Mouse (Mus musculus) c-Kit-positive CD71-negative TER-119-negative erythroid progenitor cells, embryonic 14.5 days (primary cell): ENCODE measurements at regions not wholly inside any gene's neighbourhood (a gene's known extent, or its start where the extent isn't known, plus 50 kb on each side); places are given as distances from the start of the nearest gene placed in this dataset.
"Not testable (repeated sequence)": the region's sequence is repeated elsewhere in the genome, so short reads cannot be mapped to it uniquely, and the experiment has no call there.

Source experiments
- DNase-seq: peaks from one replicate; pipeline ENCODE4 v3.0.0-alpha.2; 2013; ENCODE audit warnings: low read depth

GRCm38 (mm10) chr4:53263776-53264175 lies 104.1 kb upstream of the Abca1 start:
- DNase-seq: no peak

DNA sequence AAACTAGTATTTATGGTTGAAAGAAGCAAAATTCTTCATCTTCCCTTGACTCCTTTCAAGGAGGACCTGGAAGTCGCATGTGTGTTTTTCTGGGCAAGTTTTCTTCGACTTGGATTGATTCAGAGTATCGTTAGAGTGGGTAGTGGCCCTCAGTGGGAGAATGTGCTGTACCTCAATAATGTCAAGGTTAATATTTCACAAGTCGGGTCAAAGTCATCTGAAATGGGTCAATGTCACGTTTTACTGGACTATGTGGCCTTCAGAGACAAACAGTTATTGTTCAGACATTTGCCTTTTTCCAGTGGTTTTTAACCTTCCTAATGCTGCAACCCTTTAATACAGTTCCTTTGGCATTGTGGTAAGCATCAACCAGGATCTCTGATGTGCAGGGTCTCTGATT lies 102.8 kb upstream of the Abca1 start:
- DNase-seq: no peak

GRCm38 (mm10) chr4:53261556-53262140 lies 102.0 kb upstream of the Abca1 start:
- DNase-seq: no peak

- DNase-seq: no peak
These were observed 99.3 kb upstream of the Abca1 start for GRCm38 (mm10) chr4:53258975-53259374.

- no peak for DNase-seq
These were observed 97.3 kb upstream of the Abca1 start for GRCm38 (mm10) chr4:53256996-53257395.

GRCm38 (mm10) chr4:53254483-53254882 lies 94.8 kb upstream of the Abca1 start:
- no peak for DNase-seq

GRCm38 (mm10) chr4:53253680-53254079 lies 94.0 kb upstream of the Abca1 start:
- DNase-seq: no peak

- DNase-seq: no peak
These were observed 90.6 kb upstream of the Abca1 start for GRCm38 (mm10) chr4:53250325-53250724.

GRCm38 (mm10) chr4:53246083-53246747 lies 86.5 kb upstream of the Abca1 start:
- DNase-seq: no peak

GRCm38 (mm10) chr4:53245553-53245952 lies 85.9 kb upstream of the Abca1 start:
- DNase-seq: no peak

DNA sequence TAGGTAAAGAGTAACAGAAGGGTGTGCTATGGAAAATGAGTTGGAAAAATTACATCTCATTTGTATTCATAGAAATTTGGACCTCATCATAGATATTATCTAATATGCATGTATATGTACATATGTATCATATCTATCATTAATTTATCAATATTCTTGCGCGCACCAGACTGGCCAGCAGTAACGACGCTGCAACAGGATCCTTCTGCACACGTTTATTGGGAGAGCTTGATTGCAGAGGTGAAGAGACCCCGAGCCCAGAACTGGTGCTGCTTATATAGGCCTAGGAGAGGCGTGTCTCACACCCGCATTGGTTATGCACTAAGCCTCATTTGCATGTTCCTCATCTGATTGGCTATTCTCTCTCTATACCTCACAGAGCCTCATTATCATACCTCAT lies 83.8 kb upstream of the Abca1 start:
- DNase-seq: not testable (repeated sequence)

DNA sequence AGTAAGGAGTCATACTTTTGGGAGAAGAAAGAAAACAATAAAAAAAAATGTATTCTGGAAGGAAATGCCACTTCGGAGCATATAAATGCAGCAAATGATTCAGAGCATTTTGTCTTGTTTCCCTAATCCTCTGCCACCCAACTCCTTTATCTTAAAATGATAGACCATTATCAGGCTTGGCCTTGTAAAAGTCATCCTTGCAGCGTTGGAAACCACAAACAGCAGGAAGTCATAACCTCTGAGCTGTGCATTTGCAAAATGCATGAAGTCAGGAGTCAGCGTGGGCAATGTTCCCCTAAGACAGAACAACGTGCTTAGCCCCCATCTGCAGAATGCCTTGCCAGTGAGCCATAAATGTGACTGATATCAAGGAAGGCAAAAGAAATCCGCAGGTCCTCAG lies 80.2 kb upstream of the Abca1 start:
- no peak for DNase-seq

- DNase-seq: no peak
These were observed 78.9 kb upstream of the Abca1 start for GRCm38 (mm10) chr4:53238314-53239259.

DNA sequence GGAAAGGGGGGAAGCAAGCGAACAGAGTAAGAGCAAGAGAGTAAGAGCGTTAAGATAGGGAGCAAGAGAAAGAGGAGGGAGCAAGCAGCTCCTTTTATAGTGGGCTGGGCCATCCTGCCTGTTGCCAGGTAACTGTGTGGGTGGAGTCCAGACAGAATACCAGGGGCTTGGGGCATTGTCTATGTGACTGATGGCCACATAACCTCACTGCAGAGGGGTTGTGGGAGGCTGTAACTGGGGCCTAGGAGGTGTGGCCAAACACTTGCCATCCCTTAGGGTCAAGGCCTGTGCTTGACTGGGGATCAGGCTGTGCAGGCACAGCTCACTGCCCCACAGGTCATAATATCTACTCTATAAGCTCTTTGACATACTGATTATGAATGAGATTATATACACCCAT lies 76.2 kb upstream of the Abca1 start:
- DNase-seq: no peak

- no peak for DNase-seq
These were observed 72.7 kb upstream of the Abca1 start for GRCm38 (mm10) chr4:53232436-53232835.

DNA sequence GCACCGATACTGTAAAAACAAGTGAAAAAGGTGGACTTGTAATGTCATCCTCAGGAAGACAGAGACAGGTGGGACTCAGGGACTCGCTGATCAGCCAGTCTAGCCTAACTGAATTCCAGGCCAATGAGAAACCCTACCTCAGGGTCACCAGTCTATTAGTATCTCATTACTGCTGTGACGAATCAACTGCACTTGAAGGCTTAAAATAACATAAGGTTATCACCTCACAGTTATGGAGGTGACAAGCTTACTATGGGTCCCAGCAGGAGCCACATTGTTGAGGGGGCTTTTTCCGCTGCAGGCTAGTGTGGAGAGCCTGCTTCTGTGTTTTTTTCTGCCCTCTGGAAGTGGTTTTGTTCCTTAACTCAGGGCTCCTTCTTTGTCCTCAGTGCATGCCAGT lies 72.2 kb upstream of the Abca1 start:
- no peak for DNase-seq

GRCm38 (mm10) chr4:53231046-53231445 lies 71.4 kb upstream of the Abca1 start:
- DNase-seq: no peak

DNA sequence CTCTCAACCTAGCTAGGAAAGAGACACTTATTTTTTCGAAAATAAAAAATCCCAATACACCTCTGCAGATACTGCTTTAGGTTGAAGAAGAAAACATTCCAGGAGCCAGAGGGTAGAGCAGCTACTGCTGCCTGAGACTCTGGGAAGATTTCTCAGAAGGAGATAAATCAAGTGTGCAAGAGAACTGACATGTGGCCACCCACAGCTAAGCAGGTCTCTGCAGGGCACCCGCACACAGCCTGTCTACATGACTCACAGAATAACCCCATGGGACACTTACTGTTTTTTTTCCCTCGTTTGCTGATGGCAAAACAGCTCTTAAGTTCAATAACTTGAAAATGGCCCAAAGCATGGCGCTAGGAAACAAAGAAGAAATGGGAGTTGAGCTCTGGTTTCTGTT lies 68.7 kb upstream of the Abca1 start:
- DNase-seq: no peak

DNA sequence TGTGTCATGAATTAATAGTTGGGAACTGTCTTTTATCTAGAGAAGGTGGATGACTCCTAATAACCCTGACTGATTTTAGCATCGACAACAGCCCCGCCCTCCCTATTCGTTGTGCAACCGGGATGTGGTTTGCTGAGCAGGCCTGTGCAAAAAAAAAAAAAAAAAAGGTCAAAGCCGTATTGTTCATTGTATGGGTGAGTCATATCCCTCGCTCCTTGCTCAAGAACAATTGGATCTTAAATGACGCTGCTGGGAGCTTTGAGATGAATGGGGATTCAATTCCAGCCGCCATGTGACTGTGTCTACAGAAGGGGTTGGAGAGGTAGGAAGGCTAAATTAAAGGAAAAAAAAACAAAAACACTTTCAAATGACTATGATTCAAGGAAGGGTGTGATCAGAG lies 68.1 kb upstream of the Abca1 start:
- peak; percentile 59 for DNase-seq

DNA sequence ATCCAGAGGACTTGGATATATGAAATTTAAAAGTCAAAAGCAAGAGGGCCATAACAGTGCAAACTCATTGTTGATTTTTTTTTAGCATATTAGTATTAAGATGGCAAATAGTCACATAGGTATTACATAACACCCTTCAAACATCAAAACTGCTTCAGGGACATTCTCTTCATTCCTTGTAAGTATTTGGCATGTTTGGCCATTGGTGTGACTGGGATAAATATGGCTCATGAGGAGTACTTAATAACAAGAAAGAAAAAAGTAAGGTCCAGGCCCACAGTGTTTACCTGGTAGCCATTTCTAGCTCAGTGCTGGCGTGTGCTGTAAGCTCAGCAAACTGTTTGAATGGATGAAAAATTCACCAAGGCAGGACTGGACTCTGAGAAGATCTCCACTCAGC lies 67.4 kb upstream of the Abca1 start:
- no peak for DNase-seq

- DNase-seq: no peak
These were observed 66.7 kb upstream of the Abca1 start for GRCm38 (mm10) chr4:53226376-53226775.

DNA sequence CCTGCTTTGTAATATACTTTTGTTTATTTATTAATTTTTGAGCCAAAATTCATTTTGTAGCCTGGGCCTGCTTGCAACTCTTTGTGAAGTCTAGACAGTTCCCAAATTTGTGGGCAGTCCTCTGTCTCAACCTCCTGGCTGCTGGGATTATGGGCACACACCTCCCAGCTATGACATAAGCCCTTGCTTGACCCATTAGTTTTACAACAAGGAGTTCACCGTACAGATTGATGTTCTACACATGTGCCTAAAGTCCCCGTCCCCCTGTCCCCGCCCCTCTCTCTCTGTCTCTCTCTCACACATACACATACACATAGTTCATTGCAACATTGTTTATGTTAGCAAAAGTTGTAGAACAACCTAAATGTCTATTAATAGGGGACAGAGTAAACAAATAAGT lies 63.7 kb upstream of the Abca1 start:
- DNase-seq: no peak

- no peak for DNase-seq
These were observed 61.1 kb upstream of the Abca1 start for GRCm38 (mm10) chr4:53220809-53221208.
